Mouse (Mus musculus) intestine, postnatal 0 days (tissue): Measurements from ENCODE around the gene Hivep1. TPM values are rescaled to one million over a fixed set of nuclear protein-coding genes. Genes with fewer than 3 reads are reported as not detected.
A peak's percentile ranks its signal among the peaks of the same experiment; 100 is the strongest.

Source experiments
- ATAC-seq: fragments of 200-750 bp; cut with Nextera tagmentation; 2 replicates; pipeline ENCODE4 v1.8.0; 2017; ENCODE audit warnings: mild to moderate bottlenecking, moderate TSS enrichment, moderate library complexity
- H3K27ac ChIP-seq: fragments of 300-500 bp; sonication (generic); 2 replicates; pipeline ENCODE4 v1.5.1; 2014; ENCODE audit warnings: mild to moderate bottlenecking, low read depth, low read length, moderate library complexity
- H3K27me3 ChIP-seq: fragments of 300-500 bp; sonication (generic); replicated peaks from 2 replicates; pipeline ENCODE4 v1.6.1; 2014; ENCODE audit warnings: low read length, mixed read lengths; ENCODE audit not compliant: control insufficient read depth, insufficient read depth
- H3K36me3 ChIP-seq: fragments of 300-500 bp; sonication (generic); 2 replicates; pipeline ENCODE4 v1.6.1; 2014; ENCODE audit warnings: mild to moderate bottlenecking, moderate library complexity; ENCODE audit not compliant: control insufficient read depth, insufficient read depth
- H3K4me1 ChIP-seq: fragments of 300-500 bp; sonication (generic); replicated peaks from 2 replicates; pipeline ENCODE4 v1.6.1; 2014; ENCODE audit warnings: antibody characterized with exemption, low read length, mixed read lengths; ENCODE audit not compliant: control insufficient read depth, insufficient read depth
- H3K4me2 ChIP-seq: fragments of 300-500 bp; sonication (generic); replicated peaks from 2 replicates; pipeline ENCODE4 v1.6.1; 2014; ENCODE audit warnings: low read depth, mild to moderate bottlenecking, moderate library complexity
- H3K4me3 ChIP-seq: fragments of 300-500 bp; sonication (generic); 2 replicates; pipeline ENCODE4 v1.5.1; 2014; ENCODE audit warnings: low read depth, low read length
- H3K9ac ChIP-seq: fragments of 300-500 bp; sonication (generic); 2 replicates; pipeline ENCODE4 v1.6.1; 2014; ENCODE audit warnings: mild to moderate bottlenecking, low read depth, low read length
- H3K9me3 ChIP-seq: fragments of 300-500 bp; sonication (generic); 2 replicates; pipeline ENCODE4 v1.6.1; 2016; ENCODE audit warnings: mixed run types; ENCODE audit not compliant: control insufficient read depth
- CTCF ChIP-seq: sonication (generic); IDR thresholded peaks from 2 replicates; pipeline ENCODE4 v1.5.1; 2016; ENCODE audit warnings: low read depth, mild to moderate bottlenecking, control low read depth, antibody characterized with exemption, moderate library complexity
- WGBS: fragments of 180-500 bp; shearing (Covaris S2); extraction: QIAGEN DNeasy Blood & Tissue Kit; methylation state at CpG from one replicate; pipeline ENCODE4 v1.1.7; 2014; 5-methylcytosine and 5-hydroxymethylcytosine counted together
- polyA plus RNA-seq: library from polyadenylated mRNA; unstranded; fragments of >200 nt; fragmentation: Nextera tagmentation; extraction: Ambion mirVana; gene quantifications from 2 replicates; pipeline ENCODE4 v1.2.1, GENCODE M21; 2015

The Hivep1 gene
- polyA plus RNA-seq, 1 experiment from 2014 or later = 5.9 TPM

GRCm38 (mm10) chr13:42053656-42054055 lies 1.8 kb downstream of the Hivep1 start:
- H3K4me2 ChIP-seq = peak overlapping the region; percentile 84
- H3K4me1 ChIP-seq = peaks cover 4% of the 10 kb centered on the region; the same call in 1 of the 2 replicates
- H3K36me3 ChIP-seq = peaks cover 9% of the 10 kb centered on the region; the same call in 1 of the 2 replicates
- ATAC-seq = no peak
- 22% methylated on average over 2 of the region's 2 CpGs for WGBS
- peak overlapping the region; percentile 98; the same call in 1 of the 2 replicates for H3K4me3 ChIP-seq
- H3K27me3 ChIP-seq = no peaks in the 10 kb centered on the region
- no peak overlapping the region for H3K27ac ChIP-seq
- H3K9me3 ChIP-seq = no peaks in the 10 kb centered on the region
- H3K9ac ChIP-seq = 0 out of 2 replicates have a peak overlapping the region, but pooled peaks have one; percentile 88
- TF ChIP-seq CTCF = no peak

GRCm38 (mm10) chr13:42054138-42054537 lies 2.3 kb downstream of the Hivep1 start:
- H3K4me1 ChIP-seq = peaks cover 4% of the 10 kb centered on the region; the same call in 1 of the 2 replicates
- no peaks in the 10 kb centered on the region for H3K27me3 ChIP-seq
- H3K9ac ChIP-seq = no peak overlapping the region
- H3K9me3 ChIP-seq = no peaks in the 10 kb centered on the region
- no peak for TF ChIP-seq CTCF
- ATAC-seq = no peak
- no peak overlapping the region; the same call in 1 of the 2 replicates for H3K4me2 ChIP-seq
- no peak overlapping the region for H3K27ac ChIP-seq
- peaks cover 9% of the 10 kb centered on the region; the same call in 1 of the 2 replicates for H3K36me3 ChIP-seq
- H3K4me3 ChIP-seq = no peak overlapping the region
- WGBS = 27% methylated on average over 3 of the region's 3 CpGs

- Histone ChIP-seq H3K4me3 (no peak overlapping the region), H3K9ac (no peak overlapping the region), H3K9me3 (no peaks in the 10 kb centered on the region), H3K27me3 (no peaks in the 10 kb centered on the region), H3K36me3 (peaks cover 30% of the 10 kb centered on the region), H3K4me1 (peaks cover 4% of the 10 kb centered on the region; the same call in 1 of the 2 replicates), H3K4me2 (no peak overlapping the region), H3K27ac (no peak overlapping the region)
- WGBS = 94% methylated on average over 2 of the region's 2 CpGs
- no peak for TF ChIP-seq CTCF
- no peak for ATAC-seq
Observed at GRCm38 (mm10) chr13:42056712-42057332, 5.0 kb downstream of the Hivep1 start.

- ATAC-seq = no peak
- 86% methylated on average over 10 of the region's 10 CpGs for WGBS
Observed at GRCm38 (mm10) chr13:42060846-42061630, 9.2 kb downstream of the Hivep1 start.

GRCm38 (mm10) chr13:42064257-42064656 lies 12.4 kb downstream of the Hivep1 start:
- no peak for TF ChIP-seq CTCF
- no peak for ATAC-seq
- Histone ChIP-seq H3K9ac (no peak overlapping the region), H3K27ac (no peak overlapping the region), H3K4me1 (no peaks in the 10 kb centered on the region), H3K27me3 (no peaks in the 10 kb centered on the region), H3K36me3 (peaks cover 41% of the 10 kb centered on the region), H3K4me2 (no peak overlapping the region), H3K4me3 (no peak overlapping the region), H3K9me3 (no peaks in the 10 kb centered on the region)

More at GRCm38 (mm10) chr13:42060846-42061630, 9.2 kb downstream of the Hivep1 start:
- H3K27me3 ChIP-seq = no peaks in the 10 kb centered on the region
- no peak overlapping the region for H3K9ac ChIP-seq
- no peak overlapping the region for H3K4me3 ChIP-seq
- no peak for TF ChIP-seq CTCF
- peaks cover 41% of the 10 kb centered on the region for H3K36me3 ChIP-seq
- H3K27ac ChIP-seq = no peak overlapping the region
- no peaks in the 10 kb centered on the region for H3K9me3 ChIP-seq
- H3K4me1 ChIP-seq = no peaks in the 10 kb centered on the region
- H3K4me2 ChIP-seq = no peak overlapping the region

- 65% methylated on average over 4 of the region's 4 CpGs for WGBS
- H3K27ac ChIP-seq = no peak overlapping the region
- no peaks in the 10 kb centered on the region for H3K9me3 ChIP-seq
- no peak for ATAC-seq
- peaks cover 22% of the 10 kb centered on the region for H3K36me3 ChIP-seq
- H3K4me1 ChIP-seq = 0 out of 2 replicates have a peak, but pooled peaks cover 3% of the 10 kb centered on the region
- H3K9ac ChIP-seq = no peak overlapping the region
- no peak for TF ChIP-seq CTCF
- H3K27me3 ChIP-seq = no peaks in the 10 kb centered on the region
- H3K4me2 ChIP-seq = no peak overlapping the region
- H3K4me3 ChIP-seq = no peak overlapping the region
Observed at GRCm38 (mm10) chr13:42070236-42070635, 18.4 kb downstream of the Hivep1 start.
